Mouse (Mus musculus): ENCODE measurements around the gene Shq1. TPM values are rescaled to one million over a fixed set of nuclear protein-coding genes. Genes with fewer than 3 reads are reported as not detected.

Shq1 gene
- polyA plus RNA-seq, 1 experiment from 2014 or later = 14.3 TPM

- WGBS = 47% methylated on average over 11 of the region's 11 CpGs
- H3K36me3 ChIP-seq (ENCODE audit: control insufficient read depth, insufficient read depth) = no peaks in the 10 kb centered on the region
- peak; percentile 91 for ATAC-seq
- H3K27me3 ChIP-seq (replicated peaks; ENCODE audit: control insufficient read depth, insufficient read depth, low read length) = no peaks in the 10 kb centered on the region
- H3K9me3 ChIP-seq (ENCODE audit: control insufficient read depth, low read length) = no peaks in the 10 kb centered on the region
- no peak overlapping the region for H3K4me2 ChIP-seq (ENCODE audit: low read length)
- no peak overlapping the region for H3K27ac ChIP-seq (ENCODE audit: low read length)
- H3K4me3 ChIP-seq (replicated peaks; ENCODE audit: low read length) = no peak overlapping the region
- peaks cover 12% of the 10 kb centered on the region for H3K4me1 ChIP-seq (replicated peaks; ENCODE audit: control insufficient read depth, insufficient read depth, low read length)
- no peak overlapping the region for H3K9ac ChIP-seq (replicated peaks; ENCODE audit: low read depth, low read length)
Observed at GRCm38 (mm10) chr6:100645469-100646201, 25.3 kb downstream of the Shq1 start.

- H3K4me2 ChIP-seq (ENCODE audit: low read length) = no peak overlapping the region
- 66% methylated on average over 15 of the region's 15 CpGs for WGBS
- H3K36me3 ChIP-seq (ENCODE audit: control insufficient read depth, insufficient read depth) = no peaks in the 10 kb centered on the region
- ATAC-seq = no peak
- H3K4me3 ChIP-seq (replicated peaks; ENCODE audit: low read length) = no peak overlapping the region
- no peaks in the 10 kb centered on the region for H3K27me3 ChIP-seq (replicated peaks; ENCODE audit: control insufficient read depth, insufficient read depth, low read length)
- no peak overlapping the region for H3K27ac ChIP-seq (ENCODE audit: low read length)
- no peaks in the 10 kb centered on the region for H3K9me3 ChIP-seq (ENCODE audit: control insufficient read depth, low read length)
- H3K9ac ChIP-seq (replicated peaks; ENCODE audit: low read depth, low read length) = no peak overlapping the region
- H3K4me1 ChIP-seq (replicated peaks; ENCODE audit: control insufficient read depth, insufficient read depth, low read length) = peaks cover 12% of the 10 kb centered on the region
Observed at GRCm38 (mm10) chr6:100644631-100645030, 26.3 kb downstream of the Shq1 start.

GRCm38 (mm10) chr6:100642786-100643185, 28.2 kb downstream of the Shq1 start:
- no peaks in the 10 kb centered on the region for H3K36me3 ChIP-seq (ENCODE audit: control insufficient read depth, insufficient read depth)
- no peak overlapping the region for H3K27ac ChIP-seq (ENCODE audit: low read length)
- H3K4me2 ChIP-seq (ENCODE audit: low read length) = no peak overlapping the region
- H3K9me3 ChIP-seq (ENCODE audit: control insufficient read depth, low read length) = no peaks in the 10 kb centered on the region
- WGBS = 67% methylated on average over 2 of the region's 2 CpGs
- H3K4me1 ChIP-seq (replicated peaks; ENCODE audit: control insufficient read depth, insufficient read depth, low read length) = peaks cover 12% of the 10 kb centered on the region
- H3K9ac ChIP-seq (replicated peaks; ENCODE audit: low read depth, low read length) = no peak overlapping the region
- ATAC-seq = no peak
- H3K27me3 ChIP-seq (replicated peaks; ENCODE audit: control insufficient read depth, insufficient read depth, low read length) = no peaks in the 10 kb centered on the region
- no peak overlapping the region for H3K4me3 ChIP-seq (replicated peaks; ENCODE audit: low read length)

- H3K27me3 ChIP-seq (replicated peaks; ENCODE audit: control insufficient read depth, insufficient read depth, low read length) = no peaks in the 10 kb centered on the region
Observed at GRCm38 (mm10) chr6:100640591-100640990, 30.4 kb downstream of the Shq1 start.

GRCm38 (mm10) chr6:100629086-100629485, 41.9 kb downstream of the Shq1 start:
- 83% methylated on average over 6 of the region's 6 CpGs for WGBS
- H3K9me3 ChIP-seq (ENCODE audit: control insufficient read depth, low read length) = no peaks in the 10 kb centered on the region
- no peak overlapping the region for H3K27ac ChIP-seq (ENCODE audit: low read length)
- no peaks in the 10 kb centered on the region for H3K4me1 ChIP-seq (replicated peaks; ENCODE audit: control insufficient read depth, insufficient read depth, low read length)
- H3K4me2 ChIP-seq (ENCODE audit: low read length) = no peak overlapping the region
- no peak overlapping the region for H3K9ac ChIP-seq (replicated peaks; ENCODE audit: low read depth, low read length)
- no peaks in the 10 kb centered on the region for H3K27me3 ChIP-seq (replicated peaks; ENCODE audit: control insufficient read depth, insufficient read depth, low read length)
- ATAC-seq = no peak
- H3K36me3 ChIP-seq (ENCODE audit: control insufficient read depth, insufficient read depth) = no peaks in the 10 kb centered on the region
- H3K4me3 ChIP-seq (replicated peaks; ENCODE audit: low read length) = no peak overlapping the region

More at GRCm38 (mm10) chr6:100640591-100640990, 30.4 kb downstream of the Shq1 start:
- 100% methylated on average over 1 of the region's 1 CpGs for WGBS
- Histone ChIP-seq H3K27ac (ENCODE audit: low read length) (no peak overlapping the region), H3K4me3 (replicated peaks; ENCODE audit: low read length) (no peak overlapping the region), H3K36me3 (ENCODE audit: control insufficient read depth, insufficient read depth) (no peaks in the 10 kb centered on the region), H3K9ac (replicated peaks; ENCODE audit: low read depth, low read length) (no peak overlapping the region), H3K4me1 (replicated peaks; ENCODE audit: control insufficient read depth, insufficient read depth, low read length) (peaks cover 9% of the 10 kb centered on the region), H3K4me2 (ENCODE audit: low read length) (no peak overlapping the region), H3K9me3 (ENCODE audit: control insufficient read depth, low read length) (no peaks in the 10 kb centered on the region)
- no peak for ATAC-seq

GRCm38 (mm10) chr6:100628223-100628622, 42.7 kb downstream of the Shq1 start:
- H3K4me3 ChIP-seq (replicated peaks; ENCODE audit: low read length) = no peak overlapping the region
- H3K9ac ChIP-seq (replicated peaks; ENCODE audit: low read depth, low read length) = no peak overlapping the region
- no peaks in the 10 kb centered on the region for H3K27me3 ChIP-seq (replicated peaks; ENCODE audit: control insufficient read depth, insufficient read depth, low read length)
- no peaks in the 10 kb centered on the region for H3K4me1 ChIP-seq (replicated peaks; ENCODE audit: control insufficient read depth, insufficient read depth, low read length)
- H3K27ac ChIP-seq (ENCODE audit: low read length) = no peak overlapping the region
- H3K36me3 ChIP-seq (ENCODE audit: control insufficient read depth, insufficient read depth) = no peaks in the 10 kb centered on the region
- no peak overlapping the region for H3K4me2 ChIP-seq (ENCODE audit: low read length)
- 69% methylated on average over 3 of the region's 3 CpGs for WGBS
- no peaks in the 10 kb centered on the region for H3K9me3 ChIP-seq (ENCODE audit: control insufficient read depth, low read length)
- no peak for ATAC-seq

GRCm38 (mm10) chr6:100623922-100624321, 47.0 kb downstream of the Shq1 start:
- no peaks in the 10 kb centered on the region for H3K4me1 ChIP-seq (replicated peaks; ENCODE audit: control insufficient read depth, insufficient read depth, low read length)
- ATAC-seq = no peak
- no peak overlapping the region for H3K4me3 ChIP-seq (replicated peaks; ENCODE audit: low read length)
- WGBS = 83% methylated on average over 2 of the region's 2 CpGs
- no peak overlapping the region for H3K4me2 ChIP-seq (ENCODE audit: low read length)
- H3K27me3 ChIP-seq (replicated peaks; ENCODE audit: control insufficient read depth, insufficient read depth, low read length) = no peaks in the 10 kb centered on the region
- no peaks in the 10 kb centered on the region for H3K36me3 ChIP-seq (ENCODE audit: control insufficient read depth, insufficient read depth)
- H3K27ac ChIP-seq (ENCODE audit: low read length) = no peak overlapping the region
- H3K9me3 ChIP-seq (ENCODE audit: control insufficient read depth, low read length) = no peaks in the 10 kb centered on the region
- H3K9ac ChIP-seq (replicated peaks; ENCODE audit: low read depth, low read length) = no peak overlapping the region

- no peak overlapping the region for H3K4me2 ChIP-seq (ENCODE audit: low read length)
- H3K36me3 ChIP-seq (ENCODE audit: control insufficient read depth, insufficient read depth) = no peaks in the 10 kb centered on the region
- H3K9ac ChIP-seq (replicated peaks; ENCODE audit: low read depth, low read length) = no peak overlapping the region
- ATAC-seq = no peak
- H3K4me1 ChIP-seq (replicated peaks; ENCODE audit: control insufficient read depth, insufficient read depth, low read length) = no peaks in the 10 kb centered on the region
- no peak overlapping the region for H3K4me3 ChIP-seq (replicated peaks; ENCODE audit: low read length)
- no peak overlapping the region for H3K27ac ChIP-seq (ENCODE audit: low read length)
- H3K27me3 ChIP-seq (replicated peaks; ENCODE audit: control insufficient read depth, insufficient read depth, low read length) = no peaks in the 10 kb centered on the region
- no peaks in the 10 kb centered on the region for H3K9me3 ChIP-seq (ENCODE audit: control insufficient read depth, low read length)
- WGBS = 84% methylated on average over 2 of the region's 2 CpGs
Observed at GRCm38 (mm10) chr6:100622861-100623507, 48.0 kb downstream of the Shq1 start.

- H3K4me1 ChIP-seq (replicated peaks; ENCODE audit: control insufficient read depth, insufficient read depth, low read length) = no peaks in the 10 kb centered on the region
- WGBS = 90% methylated on average over 3 of the region's 3 CpGs
- no peak overlapping the region for H3K4me3 ChIP-seq (replicated peaks; ENCODE audit: low read length)
- no peaks in the 10 kb centered on the region for H3K36me3 ChIP-seq (ENCODE audit: control insufficient read depth, insufficient read depth)
- H3K9me3 ChIP-seq (ENCODE audit: control insufficient read depth, low read length) = no peaks in the 10 kb centered on the region
- no peak overlapping the region for H3K4me2 ChIP-seq (ENCODE audit: low read length)
- no peak overlapping the region for H3K27ac ChIP-seq (ENCODE audit: low read length)
- H3K27me3 ChIP-seq (replicated peaks; ENCODE audit: control insufficient read depth, insufficient read depth, low read length) = no peaks in the 10 kb centered on the region
- H3K9ac ChIP-seq (replicated peaks; ENCODE audit: low read depth, low read length) = no peak overlapping the region
- ATAC-seq = no peak
Observed at GRCm38 (mm10) chr6:100620411-100620810, 50.5 kb downstream of the Shq1 start.

All from forebrain, embryonic 16.5 days (tissue).